Mouse (Mus musculus): Measurements from ENCODE around the gene Esr2. TPM values are rescaled to one million over a fixed set of nuclear protein-coding genes. Genes with fewer than 3 reads are reported as not detected.
"Not testable (repeated sequence)": the region's sequence is repeated elsewhere in the genome, so short reads cannot be mapped to it uniquely, and the experiment has no call there.

The Esr2 gene
- polyA plus RNA-seq (2014; fragmentation: Nextera tagmentation; extraction: Ambion mirVana), result 0.08 and 0.19 TPM in 2 replicates

- peak; percentile 65; the same call in 1 of the 2 replicates for ATAC-seq (ENCODE audit: low read depth)
- Histone ChIP-seq H3K36me3 (ENCODE audit: control insufficient read depth, insufficient read depth, low read length) (no peaks in the 10 kb centered on the region), H3K9ac (replicated peaks; ENCODE audit: low read depth, low read length) (peak within 1 kb of the TSS; percentile 22), H3K4me2 (ENCODE audit: low read depth, low read length) (peak within 1 kb of the TSS; percentile 88), H3K27me3 (ENCODE audit: control insufficient read depth, insufficient read depth, low read length) (no peaks in the 10 kb centered on the region), H3K4me3 (ENCODE audit: low read depth, low read length) (peak within 1 kb of the TSS; percentile 31), H3K27ac (ENCODE audit: low read depth, low read length) (no peak within 1 kb of the TSS), H3K4me1 (ENCODE audit: control insufficient read depth, insufficient read depth, low read length) (0 out of 2 replicates have a peak, but pooled peaks cover 2% of the 10 kb centered on the region), H3K9me3 (ENCODE audit: control insufficient read depth, low read length) (no peaks in the 10 kb centered on the region)
- under 1% methylated on average over 39 of the region's 39 CpGs for WGBS
Measured at GRCm38 (mm10) chr12:76177000-76177863, at the start of gene Esr2. Gene Esr2, minus strand, starts transcription at chr12:76177259.

GRCm38 (mm10) chr12:76222104-76222503 lies 45.0 kb upstream of the Esr2 start:
- not testable (repeated sequence) for ATAC-seq (ENCODE audit: low read depth); H3K27ac ChIP-seq (ENCODE audit: low read depth, low read length); H3K4me3 ChIP-seq (ENCODE audit: low read depth, low read length); H3K9ac ChIP-seq (replicated peaks; ENCODE audit: low read depth, low read length); H3K27me3 ChIP-seq (ENCODE audit: control insufficient read depth, insufficient read depth, low read length); H3K9me3 ChIP-seq (ENCODE audit: control insufficient read depth, low read length); H3K36me3 ChIP-seq (ENCODE audit: control insufficient read depth, insufficient read depth, low read length); H3K4me2 ChIP-seq (ENCODE audit: low read depth, low read length); H3K4me1 ChIP-seq (ENCODE audit: control insufficient read depth, insufficient read depth, low read length)
- 35% methylated on average over 1 of the region's 8 CpGs for WGBS

- Histone ChIP-seq H3K4me1 (ENCODE audit: control insufficient read depth, insufficient read depth, low read length) (no peaks in the 10 kb centered on the region), H3K9ac (replicated peaks; ENCODE audit: low read depth, low read length) (no peak overlapping the region), H3K4me2 (ENCODE audit: low read depth, low read length) (no peak overlapping the region), H3K27me3 (ENCODE audit: control insufficient read depth, insufficient read depth, low read length) (no peaks in the 10 kb centered on the region), H3K36me3 (ENCODE audit: control insufficient read depth, insufficient read depth, low read length) (no peaks in the 10 kb centered on the region), H3K27ac (ENCODE audit: low read depth, low read length) (no peak overlapping the region), H3K4me3 (ENCODE audit: low read depth, low read length) (no peak overlapping the region), H3K9me3 (ENCODE audit: control insufficient read depth, low read length) (no peaks in the 10 kb centered on the region)
- no peak for ATAC-seq (ENCODE audit: low read depth)
- WGBS, result 78% methylated on average over 11 of the region's 11 CpGs
Measured at GRCm38 (mm10) chr12:76216716-76217115, 39.7 kb upstream of the Esr2 start.

GRCm38 (mm10) chr12:76215121-76215520 lies 38.1 kb upstream of the Esr2 start:
- Histone ChIP-seq H3K9ac (replicated peaks; ENCODE audit: low read depth, low read length) (no peak overlapping the region), H3K27me3 (ENCODE audit: control insufficient read depth, insufficient read depth, low read length) (no peaks in the 10 kb centered on the region), H3K4me3 (ENCODE audit: low read depth, low read length) (no peak overlapping the region), H3K9me3 (ENCODE audit: control insufficient read depth, low read length) (no peaks in the 10 kb centered on the region), H3K4me2 (ENCODE audit: low read depth, low read length) (no peak overlapping the region), H3K36me3 (ENCODE audit: control insufficient read depth, insufficient read depth, low read length) (no peaks in the 10 kb centered on the region), H3K4me1 (ENCODE audit: control insufficient read depth, insufficient read depth, low read length) (no peaks in the 10 kb centered on the region), H3K27ac (ENCODE audit: low read depth, low read length) (no peak overlapping the region)
- no peak for ATAC-seq (ENCODE audit: low read depth)
- 34% methylated on average over 5 of the region's 5 CpGs for WGBS

GRCm38 (mm10) chr12:76209429-76209974 lies 32.4 kb upstream of the Esr2 start:
- no peaks in the 10 kb centered on the region for H3K27me3 ChIP-seq (ENCODE audit: control insufficient read depth, insufficient read depth, low read length)
- H3K27ac ChIP-seq (ENCODE audit: low read depth, low read length), result no peak overlapping the region
- ATAC-seq (ENCODE audit: low read depth), result no peak
- H3K4me2 ChIP-seq (ENCODE audit: low read depth, low read length), result no peak overlapping the region
- H3K4me3 ChIP-seq (ENCODE audit: low read depth, low read length), result no peak overlapping the region
- H3K9ac ChIP-seq (replicated peaks; ENCODE audit: low read depth, low read length), result no peak overlapping the region
- no peaks in the 10 kb centered on the region for H3K9me3 ChIP-seq (ENCODE audit: control insufficient read depth, low read length)
- no peaks in the 10 kb centered on the region for H3K4me1 ChIP-seq (ENCODE audit: control insufficient read depth, insufficient read depth, low read length)
- no peaks in the 10 kb centered on the region for H3K36me3 ChIP-seq (ENCODE audit: control insufficient read depth, insufficient read depth, low read length)
- WGBS, result 91% methylated on average over 5 of the region's 5 CpGs

- Histone ChIP-seq H3K27me3 (ENCODE audit: control insufficient read depth, insufficient read depth, low read length) (no peaks in the 10 kb centered on the region), H3K4me1 (ENCODE audit: control insufficient read depth, insufficient read depth, low read length) (0 out of 2 replicates have a peak, but pooled peaks cover 6% of the 10 kb centered on the region), H3K27ac (ENCODE audit: low read depth, low read length) (no peak overlapping the region), H3K4me2 (ENCODE audit: low read depth, low read length) (no peak overlapping the region), H3K9me3 (ENCODE audit: control insufficient read depth, low read length) (no peaks in the 10 kb centered on the region), H3K36me3 (ENCODE audit: control insufficient read depth, insufficient read depth, low read length) (no peaks in the 10 kb centered on the region), H3K4me3 (ENCODE audit: low read depth, low read length) (no peak overlapping the region), H3K9ac (replicated peaks; ENCODE audit: low read depth, low read length) (no peak overlapping the region)
- WGBS, result 70% methylated on average over 4 of the region's 4 CpGs
- ATAC-seq (ENCODE audit: low read depth), result no peak
Measured at GRCm38 (mm10) chr12:76200326-76200725, 23.3 kb upstream of the Esr2 start.

- peak overlapping the region; percentile 32; the same call in 1 of the 2 replicates for H3K4me3 ChIP-seq (ENCODE audit: low read depth, low read length)
- 39% methylated on average over 8 of the region's 8 CpGs for WGBS
- H3K4me2 ChIP-seq (ENCODE audit: low read depth, low read length), result peak overlapping the region; percentile 92
- H3K27me3 ChIP-seq (ENCODE audit: control insufficient read depth, insufficient read depth, low read length), result no peaks in the 10 kb centered on the region
- H3K27ac ChIP-seq (ENCODE audit: low read depth, low read length), result no peak overlapping the region
- peak; percentile 53; the same call in 1 of the 2 replicates for ATAC-seq (ENCODE audit: low read depth)
- H3K36me3 ChIP-seq (ENCODE audit: control insufficient read depth, insufficient read depth, low read length), result no peaks in the 10 kb centered on the region
- 0 out of 2 replicates have a peak, but pooled peaks cover 6% of the 10 kb centered on the region for H3K4me1 ChIP-seq (ENCODE audit: control insufficient read depth, insufficient read depth, low read length)
- no peaks in the 10 kb centered on the region for H3K9me3 ChIP-seq (ENCODE audit: control insufficient read depth, low read length)
- H3K9ac ChIP-seq (replicated peaks; ENCODE audit: low read depth, low read length), result no peak overlapping the region
Measured at GRCm38 (mm10) chr12:76197071-76197470, 20.0 kb upstream of the Esr2 start.

GRCm38 (mm10) chr12:76196709-76197054 lies 19.6 kb upstream of the Esr2 start:
- Histone ChIP-seq H3K4me3 (ENCODE audit: low read depth, low read length) (peak overlapping the region; percentile 32), H3K9me3 (ENCODE audit: control insufficient read depth, low read length) (no peaks in the 10 kb centered on the region), H3K36me3 (ENCODE audit: control insufficient read depth, insufficient read depth, low read length) (no peaks in the 10 kb centered on the region), H3K27ac (ENCODE audit: low read depth, low read length) (no peak overlapping the region), H3K9ac (replicated peaks; ENCODE audit: low read depth, low read length) (no peak overlapping the region), H3K4me1 (ENCODE audit: control insufficient read depth, insufficient read depth, low read length) (0 out of 2 replicates have a peak, but pooled peaks cover 6% of the 10 kb centered on the region), H3K27me3 (ENCODE audit: control insufficient read depth, insufficient read depth, low read length) (no peaks in the 10 kb centered on the region), H3K4me2 (ENCODE audit: low read depth, low read length) (peak overlapping the region; percentile 92)
- 6% methylated on average over 6 of the region's 6 CpGs for WGBS
- ATAC-seq (ENCODE audit: low read depth), result peak; percentile 70

All from neural tube, embryonic 14.5 days (tissue).